Mouse (Mus musculus) spleen, adult 2 months (tissue): ENCODE measurements around the gene Trim40. TPM values are rescaled to one million over a fixed set of nuclear protein-coding genes. Genes with fewer than 3 reads are reported as not detected.

Experiments used
- DNase-seq, 2 experiments: peaks; one replicate each; pipeline versions ENCODE4 v3.0.0 to v3.0.0-alpha.2; 2012 to 2021; ENCODE audit warnings: low spot score in 2 of 2, low read depth in 1 of 2
- H3K27ac ChIP-seq: fragments of 200-500 bp; 2 replicates; pipeline ENCODE4 v1.5.1; 2012; ENCODE audit warnings: low read length, inconsistent platforms; ENCODE audit not compliant: insufficient read depth
- H3K27me3 ChIP-seq: fragments of 200-500 bp; 2 replicates; pipeline ENCODE4 v1.6.1; 2012; ENCODE audit warnings: mild to moderate bottlenecking, moderate library complexity, low read length, inconsistent platforms; ENCODE audit not compliant: control insufficient read depth, insufficient read depth
- H3K36me3 ChIP-seq: fragments of 200-500 bp; 2 replicates; pipeline ENCODE4 v1.6.1; 2012; ENCODE audit warnings: mild to moderate bottlenecking, low read length, inconsistent platforms; ENCODE audit not compliant: control insufficient read depth, insufficient read depth
- H3K4me1 ChIP-seq: fragments of 200-500 bp; 2 replicates; pipeline ENCODE4 v1.6.1; 2011; ENCODE audit warnings: inconsistent platforms; ENCODE audit not compliant: control insufficient read depth, insufficient read depth, insufficient read length
- H3K4me3 ChIP-seq: fragments of 200-500 bp; 2 replicates; pipeline ENCODE4 v1.5.1; 2011; ENCODE audit warnings: mild to moderate bottlenecking, inconsistent platforms; ENCODE audit not compliant: insufficient read depth, insufficient read length; ENCODE audit errors: extremely low read depth
- CTCF ChIP-seq: fragments of 200-500 bp; IDR thresholded peaks from 2 replicates; pipeline ENCODE4 v1.5.1; 2011; ENCODE audit warnings: mild to moderate bottlenecking, inconsistent platforms; ENCODE audit not compliant: insufficient read depth, insufficient read length, insufficient replicate concordance; ENCODE audit errors: extremely low read depth
- POLR2A ChIP-seq: fragments of 200-500 bp; IDR thresholded peaks from 2 replicates; pipeline ENCODE4 v1.6.1; 2011; ENCODE audit warnings: low read depth, low read length, inconsistent platforms
- WGBS: fragments of 180-500 bp; shearing (Covaris S2); methylation state at CpG from one replicate; pipeline ENCODE4 v1.1.7; 2018; 5-methylcytosine and 5-hydroxymethylcytosine counted together
- polyA plus RNA-seq: library from polyadenylated mRNA; depleted of rRNA; stranded (reverse); fragments of >200 nt; gene quantifications from 2 replicates; pipeline ENCODE4 v1.2.3, GENCODE M21; 2012

Gene Trim40
- polyA plus RNA-seq, 1 experiment: 0.19 TPM

- Histone ChIP-seq H3K27me3 (no peaks in the 10 kb centered on the region), H3K36me3 (no peaks in the 10 kb centered on the region), H3K4me1 (no peaks in the 10 kb centered on the region), H3K27ac (no peak overlapping the region), H3K4me3 (no peak overlapping the region)
- 86% methylated on average over 10 of the region's 10 CpGs for WGBS
- TF ChIP-seq POLR2A (no peak), CTCF (no peak)
- no peak for DNase-seq
These were observed 37.7 kb upstream of the Trim40 start for GRCm38 (mm10) chr17:36927496-36928120.

- H3K4me3 ChIP-seq: no peak overlapping the region
- no peak for DNase-seq
- 75% methylated on average over 4 of the region's 4 CpGs for WGBS
- TF ChIP-seq POLR2A: no peak
- no peak for TF ChIP-seq CTCF
- no peak overlapping the region for H3K27ac ChIP-seq
- no peaks in the 10 kb centered on the region for H3K27me3 ChIP-seq
- no peaks in the 10 kb centered on the region for H3K4me1 ChIP-seq
- no peaks in the 10 kb centered on the region for H3K36me3 ChIP-seq
These were observed 33.6 kb upstream of the Trim40 start for GRCm38 (mm10) chr17:36923491-36923890.

- H3K4me1 ChIP-seq: no peaks in the 10 kb centered on the region
- no peaks in the 10 kb centered on the region for H3K36me3 ChIP-seq
- H3K4me3 ChIP-seq: no peak overlapping the region
- TF ChIP-seq POLR2A (no peak), CTCF (no peak)
- 85% methylated on average over 4 of the region's 4 CpGs for WGBS
- no peak for DNase-seq
- no peaks in the 10 kb centered on the region for H3K27me3 ChIP-seq
- H3K27ac ChIP-seq: no peak overlapping the region
These were observed 32.8 kb upstream of the Trim40 start for GRCm38 (mm10) chr17:36922715-36923114.

GRCm38 (mm10) chr17:36920239-36920638 lies 30.3 kb upstream of the Trim40 start:
- Histone ChIP-seq H3K4me1 (no peaks in the 10 kb centered on the region), H3K27ac (no peak overlapping the region), H3K36me3 (no peaks in the 10 kb centered on the region), H3K4me3 (no peak overlapping the region), H3K27me3 (no peaks in the 10 kb centered on the region)
- TF ChIP-seq POLR2A (no peak), CTCF (no peak)
- no peak for DNase-seq
- WGBS: 67% methylated on average over 15 of the region's 15 CpGs

GRCm38 (mm10) chr17:36915076-36915475 lies 25.2 kb upstream of the Trim40 start:
- Histone ChIP-seq H3K4me3 (no peak overlapping the region), H3K4me1 (no peaks in the 10 kb centered on the region), H3K36me3 (no peaks in the 10 kb centered on the region), H3K27me3 (no peaks in the 10 kb centered on the region), H3K27ac (no peak overlapping the region)
- WGBS: 13% methylated on average over 9 of the region's 9 CpGs
- peak; percentile 11 to 30 for DNase-seq
- TF ChIP-seq POLR2A: no peak
- TF ChIP-seq CTCF: peak; percentile 79; the same call in 1 of the 2 replicates

GRCm38 (mm10) chr17:36914108-36914507 lies 24.2 kb upstream of the Trim40 start:
- H3K4me1 ChIP-seq: no peaks in the 10 kb centered on the region
- no peak overlapping the region for H3K4me3 ChIP-seq
- peak; percentile 50 to 68 for DNase-seq
- peaks cover 2% of the 10 kb centered on the region; the same call in 1 of the 2 replicates for H3K27me3 ChIP-seq
- TF ChIP-seq POLR2A (no peak), CTCF (peak; percentile 43; the same call in 1 of the 2 replicates)
- WGBS: 20% methylated on average over 2 of the region's 2 CpGs
- H3K27ac ChIP-seq: no peak overlapping the region
- H3K36me3 ChIP-seq: no peaks in the 10 kb centered on the region

GRCm38 (mm10) chr17:36912031-36912430 lies 22.1 kb upstream of the Trim40 start:
- no peak for TF ChIP-seq POLR2A
- no peak for TF ChIP-seq CTCF
- H3K4me1 ChIP-seq: no peaks in the 10 kb centered on the region
- no peaks in the 10 kb centered on the region for H3K36me3 ChIP-seq
- no peak overlapping the region for H3K4me3 ChIP-seq
- peaks cover 2% of the 10 kb centered on the region; the same call in 1 of the 2 replicates for H3K27me3 ChIP-seq
- no peak for DNase-seq
- H3K27ac ChIP-seq: no peak overlapping the region
- 67% methylated on average over 2 of the region's 2 CpGs for WGBS
